Mouse (Mus musculus) hindbrain, embryonic 11.5 days (tissue): ENCODE data around the gene Dram1. TPM values are rescaled to one million over a fixed set of nuclear protein-coding genes. Genes with fewer than 3 reads are reported as not detected.

Experiments
- ATAC-seq: fragments of 200-750 bp; cut with Nextera tagmentation; 2 replicates; pipeline ENCODE4 v1.8.0; 2017; ENCODE audit warnings: mild to moderate bottlenecking, moderate TSS enrichment, moderate library complexity; ENCODE audit not compliant: low FRiP score
- DNase-seq: peaks from one replicate; pipeline ENCODE4 v3.0.0-alpha.2; 2015; ENCODE audit warnings: low spot score
- H3K27ac ChIP-seq: fragments of 300-500 bp; sonication (generic); 2 replicates; pipeline ENCODE4 v1.5.1; 2014; ENCODE audit warnings: mild to moderate bottlenecking, low read depth, low read length
- H3K27me3 ChIP-seq: fragments of 300-500 bp; sonication (generic); 2 replicates; pipeline ENCODE4 v1.6.1; 2014; ENCODE audit warnings: mild to moderate bottlenecking, low read length, moderate library complexity, mixed read lengths; ENCODE audit not compliant: control insufficient read depth, insufficient read depth
- H3K36me3 ChIP-seq: fragments of 300-500 bp; sonication (generic); 2 replicates; pipeline ENCODE4 v1.6.1; 2014; ENCODE audit warnings: mild to moderate bottlenecking, low read length, moderate library complexity, mixed read lengths; ENCODE audit not compliant: control insufficient read depth, insufficient read depth
- H3K4me1 ChIP-seq: fragments of 300-500 bp; sonication (generic); replicated peaks from 2 replicates; pipeline ENCODE4 v1.6.1; 2014; ENCODE audit warnings: low read length, mixed read lengths; ENCODE audit not compliant: control insufficient read depth, insufficient read depth
- H3K4me2 ChIP-seq: fragments of 300-500 bp; sonication (generic); replicated peaks from 2 replicates; pipeline ENCODE4 v1.6.1; 2014; ENCODE audit warnings: mild to moderate bottlenecking, low read depth, low read length
- H3K4me3 ChIP-seq: fragments of 300-500 bp; sonication (generic); 2 replicates; pipeline ENCODE4 v1.5.1; 2014; ENCODE audit warnings: low read depth, low read length
- H3K9ac ChIP-seq: fragments of 300-500 bp; sonication (generic); 2 replicates; pipeline ENCODE4 v1.6.1; 2014; ENCODE audit warnings: low read depth, low read length
- H3K9me3 ChIP-seq: fragments of 300-500 bp; sonication (generic); 2 replicates; pipeline ENCODE4 v1.6.1; 2016; ENCODE audit warnings: low read length; ENCODE audit not compliant: control insufficient read depth
- WGBS: fragments of 180-500 bp; shearing (Covaris S2); extraction: QIAGEN DNeasy Blood & Tissue Kit; methylation state at CpG from one replicate; pipeline ENCODE4 v1.1.7; 2014; 5-methylcytosine and 5-hydroxymethylcytosine counted together
- polyA plus RNA-seq: library from polyadenylated mRNA; unstranded; fragments of >200 nt; fragmentation: Nextera tagmentation; extraction: Ambion mirVana; gene quantifications from 2 replicates; pipeline ENCODE4 v1.2.1, GENCODE M21; 2014

Gene Dram1
- polyA plus RNA-seq, 1 experiment from 2014 or later: 1.0 TPM

- no peak overlapping the region for H3K4me2 ChIP-seq
- no peak overlapping the region for H3K9ac ChIP-seq
- H3K27me3 ChIP-seq: no peaks in the 10 kb centered on the region
- no peak overlapping the region for H3K27ac ChIP-seq
- no peak for DNase-seq
- 64% methylated on average over 4 of the region's 4 CpGs for WGBS
- no peaks in the 10 kb centered on the region for H3K36me3 ChIP-seq
- H3K4me1 ChIP-seq: no peaks in the 10 kb centered on the region
- no peaks in the 10 kb centered on the region for H3K9me3 ChIP-seq
- H3K4me3 ChIP-seq: no peak overlapping the region
- ATAC-seq: no peak
Observed at GRCm38 (mm10) chr10:88369233-88369632, 9.6 kb downstream of the Dram1 start.

GRCm38 (mm10) chr10:88364221-88364620 lies 14.7 kb downstream of the Dram1 start:
- no peaks in the 10 kb centered on the region for H3K4me1 ChIP-seq
- no peak overlapping the region for H3K9ac ChIP-seq
- H3K36me3 ChIP-seq: no peaks in the 10 kb centered on the region
- ATAC-seq: no peak
- no peak for DNase-seq
- no peaks in the 10 kb centered on the region for H3K27me3 ChIP-seq
- no peak overlapping the region for H3K4me2 ChIP-seq
- no peak overlapping the region for H3K4me3 ChIP-seq
- no peaks in the 10 kb centered on the region for H3K9me3 ChIP-seq
- 77% methylated on average over 3 of the region's 3 CpGs for WGBS
- no peak overlapping the region for H3K27ac ChIP-seq

DNA sequence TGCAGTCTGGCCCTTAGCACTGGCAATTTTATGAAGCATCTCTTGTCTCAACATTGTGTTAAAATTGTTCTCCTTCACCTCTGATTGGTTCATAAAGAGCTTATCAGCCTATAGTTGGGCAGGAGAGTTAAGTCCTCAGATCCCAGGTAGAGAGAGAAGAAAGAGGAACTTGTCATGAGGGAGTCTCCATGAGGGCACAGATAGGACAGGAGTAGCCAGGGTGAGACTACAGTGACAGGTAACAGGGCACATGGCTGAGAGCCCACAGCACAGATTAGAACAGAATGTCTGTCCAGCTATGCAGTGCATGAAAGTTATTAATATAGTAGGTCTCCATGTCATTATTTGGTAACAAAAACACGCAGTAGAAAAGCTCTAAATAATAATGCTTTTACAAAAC lies 16.7 kb downstream of the Dram1 start:
- H3K27ac ChIP-seq: no peak overlapping the region
- H3K36me3 ChIP-seq: no peaks in the 10 kb centered on the region
- H3K4me1 ChIP-seq: no peaks in the 10 kb centered on the region
- H3K4me2 ChIP-seq: no peak overlapping the region
- DNase-seq (no peak), ATAC-seq (no peak)
- H3K9ac ChIP-seq: no peak overlapping the region
- H3K27me3 ChIP-seq: no peaks in the 10 kb centered on the region; the same call in 1 of the 2 replicates
- whole genome bisulfite sequencing: 83% methylated on average over 1 of the region's 1 CpGs
- H3K9me3 ChIP-seq: no peaks in the 10 kb centered on the region
- H3K4me3 ChIP-seq: no peak overlapping the region

GRCm38 (mm10) chr10:88356983-88357559 lies 21.8 kb downstream of the Dram1 start:
- Histone ChIP-seq H3K4me2 (peak overlapping the region; percentile 76), H3K9ac (peak overlapping the region; percentile 46), H3K27me3 (peaks cover 10% of the 10 kb centered on the region), H3K27ac (no peak overlapping the region), H3K4me1 (no peaks in the 10 kb centered on the region), H3K9me3 (no peaks in the 10 kb centered on the region), H3K36me3 (no peaks in the 10 kb centered on the region), H3K4me3 (peak overlapping the region; percentile 37)
- peak; percentile 74 for ATAC-seq
- peak; percentile 54 for DNase-seq
- 3% methylated on average over 42 of the region's 47 CpGs for WGBS

- ATAC-seq (peak; percentile 38; the same call in 1 of the 2 replicates), DNase-seq (no peak)
- Histone ChIP-seq H3K27me3 (peaks cover 10% of the 10 kb centered on the region), H3K4me3 (peak overlapping the region; percentile 37), H3K9ac (peak overlapping the region; percentile 46), H3K4me1 (no peaks in the 10 kb centered on the region), H3K9me3 (no peaks in the 10 kb centered on the region), H3K4me2 (peak overlapping the region; percentile 76), H3K36me3 (no peaks in the 10 kb centered on the region), H3K27ac (no peak overlapping the region)
- WGBS: 10% methylated on average over 21 of the region's 21 CpGs
Observed at GRCm38 (mm10) chr10:88356114-88356982, 22.5 kb downstream of the Dram1 start.

- ATAC-seq (no peak), DNase-seq (no peak)
- H3K4me1 ChIP-seq: no peaks in the 10 kb centered on the region
- no peak overlapping the region for H3K4me2 ChIP-seq
- H3K36me3 ChIP-seq: no peaks in the 10 kb centered on the region
- H3K9me3 ChIP-seq: no peaks in the 10 kb centered on the region
- H3K4me3 ChIP-seq: no peak overlapping the region
- no peak overlapping the region for H3K9ac ChIP-seq
- WGBS: 83% methylated on average over 5 of the region's 5 CpGs
- H3K27ac ChIP-seq: no peak overlapping the region
- peaks cover 10% of the 10 kb centered on the region for H3K27me3 ChIP-seq
Observed at GRCm38 (mm10) chr10:88354599-88354998, 24.3 kb downstream of the Dram1 start.

DNA sequence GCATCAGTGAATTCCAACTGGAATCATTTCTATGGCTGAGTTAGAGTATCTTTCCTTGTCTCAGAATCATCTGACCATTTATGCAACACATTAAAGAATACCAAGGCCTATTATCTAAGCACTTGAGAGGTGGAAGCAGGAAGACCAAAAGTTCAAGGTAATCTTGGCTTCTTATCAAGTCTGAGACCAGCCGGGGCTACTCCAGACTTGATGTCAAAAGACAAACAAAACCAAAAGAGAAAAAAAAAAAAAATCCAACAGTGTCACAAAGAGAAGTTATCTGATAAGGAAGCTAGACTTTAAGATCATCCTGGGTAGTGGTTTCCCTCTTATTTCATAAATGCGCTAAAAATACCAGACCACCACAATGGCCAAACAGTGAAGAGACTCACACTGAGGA lies 26.3 kb downstream of the Dram1 start:
- WGBS: 98% methylated on average over 2 of the region's 2 CpGs

DNA sequence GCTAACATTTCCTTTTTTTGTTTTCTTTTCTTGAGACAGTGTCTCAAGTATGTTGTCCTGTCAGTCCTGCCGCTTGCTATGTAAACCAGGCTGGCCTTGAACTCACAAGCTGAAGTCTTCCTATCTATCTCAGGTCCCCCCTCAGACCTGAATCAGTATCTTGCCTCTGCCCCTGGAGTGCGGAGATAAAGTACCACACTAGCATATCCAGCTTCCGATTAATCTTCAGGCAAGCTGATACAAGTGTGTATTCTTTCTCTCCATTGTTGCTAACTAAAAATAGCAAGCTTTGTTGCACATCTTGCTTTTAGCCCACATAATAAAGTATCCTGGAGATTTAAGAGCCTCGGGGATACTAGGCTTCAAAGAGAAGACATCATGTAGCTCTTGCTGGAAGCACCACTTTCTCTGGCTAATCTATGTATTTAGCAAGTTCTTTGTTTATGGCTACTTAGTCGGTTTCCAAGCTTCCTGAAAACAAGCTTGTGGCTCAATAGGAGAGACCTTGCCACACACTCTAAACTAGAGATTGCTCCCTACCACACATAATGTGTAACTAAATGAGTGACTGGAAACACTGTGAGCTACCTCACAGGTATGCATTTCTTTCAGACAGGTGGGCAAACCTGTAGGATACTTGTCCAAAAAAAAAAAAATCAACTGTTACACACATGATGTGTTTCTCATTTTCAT lies 27.3 kb downstream of the Dram1 start:
- DNase-seq (no peak), ATAC-seq (no peak)
- Histone ChIP-seq H3K4me1 (no peaks in the 10 kb centered on the region), H3K27me3 (peaks cover 5% of the 10 kb centered on the region), H3K9me3 (no peaks in the 10 kb centered on the region), H3K36me3 (no peaks in the 10 kb centered on the region), H3K4me2 (no peak overlapping the region), H3K27ac (no peak overlapping the region), H3K9ac (no peak overlapping the region), H3K4me3 (no peak overlapping the region)
- 78% methylated on average over 5 of the region's 5 CpGs for WGBS

More for the DNA sequence above, 26.3 kb downstream of the Dram1 start:
- H3K9ac ChIP-seq: no peak overlapping the region
- H3K27me3 ChIP-seq: peaks cover 10% of the 10 kb centered on the region
- DNase-seq: no peak
- H3K4me3 ChIP-seq: no peak overlapping the region
- no peak for ATAC-seq
- H3K36me3 ChIP-seq: no peaks in the 10 kb centered on the region
- no peaks in the 10 kb centered on the region for H3K9me3 ChIP-seq
- H3K4me2 ChIP-seq: no peak overlapping the region
- H3K27ac ChIP-seq: no peak overlapping the region
- no peaks in the 10 kb centered on the region for H3K4me1 ChIP-seq
